Mouse (Mus musculus): ENCODE measurements around the gene Syt16.

Syt16 gene

GRCm38 (mm10) chr12:73997297-73998127 is at the start of gene Syt16:
Syt16 (plus strand) TSS chr12:73997661.
- peak; percentile 42 to 57 for DNase-seq (ENCODE audit: low spot score in 2 of 2)

- no peak for DNase-seq (ENCODE audit: low spot score in 2 of 2)
Observed at GRCm38 (mm10) chr12:73948415-73948814, 49.0 kb upstream of the Syt16 start.

- peak in 1 of 2 experiments; percentile 36 for DNase-seq (ENCODE audit: low spot score in 2 of 2)
Observed at GRCm38 (mm10) chr12:73949318-73950058, 48.0 kb upstream of the Syt16 start.

- peak; percentile 34 to 35 for DNase-seq (ENCODE audit: low spot score in 2 of 2)
Observed at GRCm38 (mm10) chr12:73952879-73953278, 44.6 kb upstream of the Syt16 start.

- DNase-seq (ENCODE audit: low spot score in 2 of 2) = no peak
Observed at GRCm38 (mm10) chr12:73953420-73954186, 43.9 kb upstream of the Syt16 start.

- DNase-seq (ENCODE audit: low spot score in 2 of 2) = no peak
Observed at GRCm38 (mm10) chr12:73954785-73955184, 42.7 kb upstream of the Syt16 start.

GRCm38 (mm10) chr12:73957676-73958075 is 39.8 kb upstream of the Syt16 start:
- no peak for DNase-seq (ENCODE audit: low spot score in 2 of 2)

- no peak for DNase-seq (ENCODE audit: low spot score in 2 of 2)
Observed at GRCm38 (mm10) chr12:73958830-73959229, 38.6 kb upstream of the Syt16 start.

GRCm38 (mm10) chr12:73964291-73965281 is 32.9 kb upstream of the Syt16 start, which contains the start of gene Snapc1:
Snapc1 (plus strand) TSS chr12:73964481.
- peak; percentile 95 to 97 for DNase-seq (ENCODE audit: low spot score in 2 of 2)

- no peak for DNase-seq (ENCODE audit: low spot score in 2 of 2)
Observed at GRCm38 (mm10) chr12:73969142-73969541, 28.3 kb upstream of the Syt16 start.

- no peak for DNase-seq (ENCODE audit: low spot score in 2 of 2)
Observed at GRCm38 (mm10) chr12:73974584-73974983, 22.9 kb upstream of the Syt16 start.

- no peak for DNase-seq (ENCODE audit: low spot score in 2 of 2)
Observed at GRCm38 (mm10) chr12:73978144-73978543, 19.3 kb upstream of the Syt16 start.

GRCm38 (mm10) chr12:73979667-73980066 is 17.8 kb upstream of the Syt16 start:
- DNase-seq (ENCODE audit: low spot score in 2 of 2) = no peak

- DNase-seq (ENCODE audit: low spot score in 2 of 2) = peak; percentile 77
Observed at GRCm38 (mm10) chr12:73982533-73982932, 14.9 kb upstream of the Syt16 start.

- no peak for DNase-seq (ENCODE audit: low spot score in 2 of 2)
Observed at GRCm38 (mm10) chr12:73986299-73986698, 11.2 kb upstream of the Syt16 start.

- no peak for DNase-seq (ENCODE audit: low spot score in 2 of 2)
Observed at GRCm38 (mm10) chr12:73988393-73989008, 9.0 kb upstream of the Syt16 start.

GRCm38 (mm10) chr12:73989594-73989993 is 7.9 kb upstream of the Syt16 start:
- no peak for DNase-seq (ENCODE audit: low spot score in 2 of 2)

GRCm38 (mm10) chr12:73996906-73997296 is 560 bp upstream of the Syt16 start:
- peak in 1 of 2 experiments; percentile 22 for DNase-seq (ENCODE audit: low spot score in 2 of 2)

- DNase-seq (ENCODE audit: low spot score in 2 of 2) = no peak
Observed at GRCm38 (mm10) chr12:73998128-73998456, 631 bp downstream of the Syt16 start.

- DNase-seq (ENCODE audit: low spot score in 2 of 2) = no peak
Observed at GRCm38 (mm10) chr12:74002449-74002848, 5.0 kb downstream of the Syt16 start.
